Mouse (Mus musculus): ENCODE data around the gene Eif4g3.
"Not testable (repeated sequence)": the region's sequence is repeated elsewhere in the genome, so short reads cannot be mapped to it uniquely, and the experiment has no call there.

The Eif4g3 gene

DNA sequence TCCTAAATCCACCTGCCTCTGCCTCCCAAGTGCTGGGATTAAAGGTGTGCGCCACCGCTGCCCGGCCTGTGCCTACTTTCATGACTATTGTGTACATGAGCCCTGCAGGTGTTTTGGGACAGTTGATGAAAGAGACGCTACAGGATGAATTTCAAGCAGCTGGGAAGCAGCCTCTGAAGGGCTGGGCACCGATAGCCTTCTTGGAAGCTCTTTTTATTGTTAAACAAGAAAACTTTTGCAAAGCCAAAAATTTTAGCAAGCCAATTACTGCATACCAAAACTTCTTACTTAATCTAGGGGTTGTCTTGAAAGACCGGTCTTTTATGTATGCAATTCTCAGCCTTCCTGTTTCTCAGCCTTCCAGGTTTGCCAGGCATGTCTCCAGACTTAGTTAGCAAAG lies 36.3 kb downstream of the Eif4g3 start:
- no peak for DNase-seq

DNA sequence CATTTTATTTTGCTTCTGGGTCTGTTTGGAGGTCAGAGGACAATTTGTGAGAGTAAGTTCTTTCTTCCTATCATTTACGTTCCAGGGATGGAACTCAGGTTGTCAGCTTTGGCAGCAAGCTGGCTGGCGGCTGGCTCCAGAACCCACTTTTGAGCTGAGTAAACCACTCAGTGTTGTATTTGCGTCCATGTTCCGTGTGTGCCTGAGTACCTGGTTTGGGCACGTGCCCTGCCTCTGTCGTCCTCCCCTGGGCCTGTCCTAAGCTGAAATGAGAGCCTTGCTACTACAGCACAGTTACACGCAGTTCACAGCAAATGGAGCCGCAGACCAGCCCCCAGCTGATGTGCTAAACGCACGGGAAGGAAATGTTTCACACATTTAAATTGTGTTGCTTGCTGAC lies 39.0 kb downstream of the Eif4g3 start:
- no peak for DNase-seq

DNA sequence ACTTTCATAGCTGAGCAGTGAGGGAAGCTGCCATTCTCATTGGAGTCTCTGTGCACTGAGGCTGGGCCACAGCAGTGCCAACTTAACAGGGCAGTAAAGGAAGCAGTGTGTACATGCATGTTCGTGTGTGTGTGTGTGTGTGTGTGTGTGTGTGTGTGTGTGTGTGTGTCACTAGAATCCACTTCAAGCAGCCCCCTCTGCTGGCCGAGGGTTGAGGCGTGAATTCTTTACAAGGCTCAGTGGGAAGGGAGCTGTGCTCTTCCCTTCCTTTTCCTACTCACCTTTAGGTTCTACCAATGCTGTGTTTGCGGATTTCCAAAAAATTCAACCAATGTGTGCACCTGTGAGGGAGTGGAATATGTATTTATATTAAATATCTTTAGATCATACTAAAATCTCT lies 41.0 kb downstream of the Eif4g3 start:
- DNase-seq: peak; percentile 37 to 57

DNA sequence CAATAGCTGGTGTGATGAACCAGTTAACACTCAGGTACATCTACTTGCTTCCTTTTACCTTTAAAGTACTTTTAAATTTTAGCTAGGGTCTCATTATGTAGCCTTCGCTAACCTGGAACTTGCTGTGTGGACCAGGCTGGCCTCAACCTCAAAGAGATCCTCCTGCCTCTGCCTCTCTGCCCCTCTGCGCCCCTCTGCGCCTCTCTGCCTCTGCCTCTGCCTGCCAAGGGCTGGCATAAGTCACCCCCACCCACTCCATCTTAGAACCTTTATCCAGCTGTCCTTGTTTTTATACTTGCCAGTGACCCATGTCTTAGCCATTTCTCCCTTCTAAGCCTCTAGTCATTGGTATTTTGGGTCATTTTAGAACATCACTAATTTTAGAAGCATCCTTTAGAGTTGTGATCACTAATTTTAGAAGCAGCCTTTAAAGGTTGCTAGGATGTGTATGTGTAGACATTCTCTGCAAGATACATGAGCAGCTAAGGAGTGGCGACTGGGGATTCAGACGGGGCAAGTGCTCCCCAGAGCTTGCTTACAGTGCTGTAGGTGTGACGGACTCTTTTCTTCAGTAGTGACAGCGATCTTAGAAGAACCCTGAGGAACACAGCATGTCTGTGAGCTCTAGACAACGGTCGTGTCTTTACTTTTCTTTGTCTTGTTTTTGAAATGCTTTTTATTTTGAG lies 42.8 kb downstream of the Eif4g3 start:
- no peak for DNase-seq

DNA sequence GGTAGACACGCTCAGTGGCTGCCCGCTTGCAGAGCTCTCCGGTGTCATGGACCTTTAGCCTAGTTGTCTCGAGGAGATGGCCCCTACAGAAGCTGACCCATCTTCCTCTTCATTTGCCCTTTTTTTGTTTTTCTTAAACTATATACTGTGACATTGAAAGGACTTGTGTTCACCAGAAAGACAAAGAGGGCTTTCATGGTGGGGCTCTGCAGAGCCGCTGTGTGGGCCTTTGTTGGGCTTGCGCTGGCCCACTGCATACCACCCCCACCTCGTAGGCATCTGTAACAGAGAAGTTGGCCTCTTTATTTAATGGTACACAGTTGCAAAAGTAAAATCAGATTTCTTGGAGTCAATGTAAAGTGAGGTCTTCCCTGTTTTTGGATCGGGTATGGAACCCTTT lies 44.3 kb downstream of the Eif4g3 start:
- DNase-seq: no peak

DNA sequence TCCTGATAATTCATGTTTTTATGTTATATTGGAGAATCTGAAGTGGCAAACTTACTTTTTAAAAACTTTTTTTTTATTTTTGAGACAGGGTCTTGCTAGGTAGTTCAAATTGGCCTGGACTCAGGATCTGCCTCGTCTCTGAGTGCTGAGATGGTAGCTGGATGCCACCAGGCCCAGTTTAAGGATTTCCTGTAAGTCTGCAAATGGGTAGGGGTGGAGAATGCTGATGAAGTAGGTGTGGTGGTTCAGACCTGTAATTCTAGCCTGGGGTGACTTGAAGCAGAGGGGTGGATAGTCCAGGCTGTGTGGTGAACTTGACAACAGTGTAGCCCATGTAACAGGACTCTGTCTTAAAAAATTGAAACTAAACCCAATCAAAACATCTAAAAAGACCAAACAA lies 45.1 kb downstream of the Eif4g3 start:
- no peak for DNase-seq

DNA sequence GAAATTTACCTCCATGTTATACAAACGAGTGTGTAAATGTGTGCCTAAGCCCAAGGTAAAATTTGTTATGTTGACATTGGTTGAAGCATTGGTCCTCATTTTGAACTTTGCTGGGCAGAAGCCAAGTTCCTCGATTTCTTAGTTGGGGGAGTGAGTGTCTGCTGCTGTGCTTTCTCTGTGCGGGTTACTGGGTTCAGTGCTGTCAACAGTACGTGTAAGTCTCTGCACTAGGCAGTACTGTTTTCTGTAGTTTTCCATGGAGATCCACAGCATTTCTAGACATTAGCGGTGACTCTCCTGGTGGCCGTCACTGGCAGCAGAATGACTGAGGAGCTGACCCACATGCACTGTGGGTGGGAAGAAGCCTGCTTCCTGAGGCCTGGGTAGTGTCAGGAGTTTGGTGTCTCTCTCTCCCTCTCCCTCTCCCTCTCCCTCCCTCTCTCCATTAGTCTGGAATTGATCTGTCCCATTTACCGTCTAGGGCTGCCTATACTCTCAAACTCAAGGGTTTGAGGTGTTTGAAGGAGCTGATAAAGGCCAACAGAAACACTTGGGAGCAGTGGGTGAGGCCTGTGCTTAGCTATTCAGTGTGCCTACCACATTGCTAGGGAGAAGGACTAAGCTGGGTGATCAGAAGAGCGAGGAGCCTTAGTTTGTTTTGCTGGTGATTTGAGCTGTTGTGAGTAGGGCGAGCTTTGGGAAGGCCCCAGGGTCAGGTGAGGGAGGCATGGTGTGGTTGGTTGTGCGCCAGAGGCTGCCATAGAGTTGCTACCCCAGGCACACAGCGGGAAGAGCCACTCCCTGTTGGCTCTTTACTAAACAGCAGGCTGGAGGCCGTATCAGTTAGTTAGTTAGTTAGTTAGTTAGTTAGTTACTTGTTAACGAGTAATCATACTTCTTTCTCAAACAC lies 45.8 kb downstream of the Eif4g3 start:
- peak in 1 of 2 experiments; percentile 27 for DNase-seq

DNA sequence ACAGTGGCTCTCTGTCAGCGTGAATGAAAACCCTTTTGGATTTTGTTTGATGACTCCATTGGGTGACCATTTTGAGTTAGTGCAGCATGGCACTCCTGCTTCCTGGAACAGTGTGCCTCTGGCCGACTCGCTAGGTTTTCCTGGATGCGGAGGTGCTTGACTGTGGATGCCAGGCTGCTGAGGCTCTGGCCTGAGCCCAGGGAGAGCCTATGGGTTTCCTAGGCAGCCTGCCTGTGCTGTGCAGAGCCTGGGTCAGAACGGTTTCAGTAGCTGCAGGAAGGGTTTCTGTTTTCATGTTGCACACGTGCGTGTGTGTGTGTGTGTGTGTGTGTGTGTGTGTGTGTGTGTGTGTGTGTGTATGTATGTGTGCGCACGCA lies 46.4 kb downstream of the Eif4g3 start:
- no peak for DNase-seq

DNA sequence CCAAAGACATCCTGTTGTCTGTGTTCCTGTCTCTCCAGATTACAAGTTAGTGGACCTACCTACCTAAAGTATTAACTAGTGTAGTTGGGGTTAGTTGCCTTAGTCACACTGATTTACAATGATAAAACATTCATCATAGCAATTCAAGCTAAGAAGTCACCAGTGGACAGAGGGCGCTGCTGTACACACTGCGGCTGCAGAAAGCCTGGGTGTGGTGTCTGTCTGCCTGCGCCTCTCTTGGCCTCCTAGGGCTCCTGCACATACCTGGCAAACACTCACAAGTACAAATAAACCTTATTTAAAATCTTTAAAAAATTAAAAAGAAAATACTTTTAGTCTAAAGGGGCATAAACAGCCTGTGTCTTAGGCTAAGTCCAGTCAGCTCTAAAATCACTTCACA lies 47.8 kb downstream of the Eif4g3 start:
- DNase-seq: no peak

DNA sequence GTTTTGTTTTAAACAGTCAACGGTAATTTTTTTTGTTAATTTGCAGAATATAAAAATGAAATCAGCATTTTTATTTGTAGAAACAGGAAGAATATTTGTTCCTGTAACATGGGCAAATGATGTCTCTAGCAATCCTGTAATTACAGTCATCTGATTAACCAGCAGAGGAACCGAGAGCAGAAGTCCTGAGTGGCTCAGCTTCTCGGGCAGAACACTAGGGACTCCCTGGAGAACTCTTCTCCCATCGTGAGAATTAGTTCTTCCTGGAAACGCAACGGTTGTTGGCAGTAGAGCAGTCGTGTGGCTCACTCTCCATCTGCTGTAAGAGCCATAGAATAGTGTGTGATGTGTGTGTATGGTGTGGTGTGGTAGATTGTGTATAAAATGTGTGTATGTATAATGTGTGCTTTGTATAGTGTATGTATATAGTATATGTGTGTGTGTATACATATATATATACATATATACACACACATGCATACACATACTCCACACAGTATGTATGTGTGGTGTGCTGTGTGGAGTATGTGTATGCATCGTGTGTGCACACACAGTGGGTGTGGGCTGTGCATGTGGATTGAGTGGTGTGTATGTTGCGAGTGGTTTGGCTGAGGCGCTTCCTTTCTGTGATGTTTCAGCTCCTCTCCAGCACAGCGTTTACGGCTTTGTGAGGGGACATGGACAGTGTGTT lies 48.9 kb downstream of the Eif4g3 start:
- no peak for DNase-seq

DNA sequence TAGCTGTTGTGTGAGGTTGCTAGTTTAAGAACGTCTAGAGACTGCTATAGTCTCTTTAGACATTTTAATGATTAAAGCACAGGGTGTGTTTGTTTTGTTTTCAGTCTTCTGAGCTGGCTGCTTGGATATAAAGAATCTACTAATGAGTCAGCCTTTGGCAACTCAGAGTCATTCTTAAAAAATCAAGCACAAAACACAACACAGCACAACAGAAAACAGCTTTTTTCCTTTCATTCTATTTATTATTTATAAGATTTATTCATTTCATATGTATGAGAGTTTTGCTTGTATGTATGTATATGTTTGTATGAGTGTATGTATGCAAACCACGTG lies 49.4 kb downstream of the Eif4g3 start:
- DNase-seq: no peak

DNA sequence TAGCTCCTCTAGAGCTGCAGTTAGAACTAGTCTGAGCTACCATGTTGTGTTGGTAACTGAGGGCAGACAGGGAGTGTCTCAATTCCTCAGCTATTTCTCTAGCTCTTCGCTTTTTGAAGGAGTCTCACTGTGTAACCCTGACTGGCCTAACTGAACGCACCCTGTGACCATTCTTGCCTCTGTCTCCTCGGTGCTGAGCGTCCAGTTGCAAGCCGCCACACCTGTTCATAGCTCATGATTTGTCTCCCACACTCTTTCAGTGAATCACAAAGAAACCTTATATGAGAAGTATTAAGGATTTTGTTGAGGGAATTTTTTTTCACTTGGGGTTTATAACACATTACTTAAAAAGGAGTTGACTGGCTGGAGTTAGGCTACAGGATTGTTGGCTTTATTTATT lies 49.8 kb downstream of the Eif4g3 start:
- no peak for DNase-seq

DNA sequence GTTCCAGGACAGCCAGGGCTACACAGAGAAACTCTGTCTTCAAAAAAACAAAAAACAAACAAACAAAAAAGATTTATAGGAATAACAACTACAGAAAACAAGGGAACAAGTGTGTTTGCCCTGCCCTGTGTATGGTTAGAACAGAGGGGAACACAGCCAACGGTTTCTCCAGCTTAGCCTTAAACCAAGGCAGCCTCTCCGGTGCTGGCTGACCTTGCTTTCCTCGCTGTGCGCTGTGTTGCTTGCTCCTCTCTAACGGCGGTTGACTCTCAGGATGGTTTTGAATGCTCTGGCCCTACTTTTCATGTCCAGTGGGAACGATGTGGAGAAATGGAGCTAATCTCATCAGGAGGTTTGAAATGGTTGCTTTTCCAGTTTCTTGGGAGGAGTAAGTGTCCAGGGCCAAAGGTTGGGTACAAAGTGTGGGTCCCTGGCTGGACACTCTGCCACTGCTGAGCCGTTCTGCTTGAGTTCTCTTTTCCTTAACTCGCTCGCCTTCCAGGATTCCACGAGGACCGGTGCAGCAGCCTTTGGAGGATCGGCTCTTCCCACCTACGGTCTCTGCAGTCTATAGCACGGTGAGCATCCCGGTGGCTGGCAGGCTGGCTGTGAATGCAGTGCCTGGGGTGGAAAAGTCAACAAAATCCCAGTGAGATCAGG lies 52.1 kb downstream of the Eif4g3 start:
- peak in 1 of 2 experiments; percentile 49 for DNase-seq

DNA sequence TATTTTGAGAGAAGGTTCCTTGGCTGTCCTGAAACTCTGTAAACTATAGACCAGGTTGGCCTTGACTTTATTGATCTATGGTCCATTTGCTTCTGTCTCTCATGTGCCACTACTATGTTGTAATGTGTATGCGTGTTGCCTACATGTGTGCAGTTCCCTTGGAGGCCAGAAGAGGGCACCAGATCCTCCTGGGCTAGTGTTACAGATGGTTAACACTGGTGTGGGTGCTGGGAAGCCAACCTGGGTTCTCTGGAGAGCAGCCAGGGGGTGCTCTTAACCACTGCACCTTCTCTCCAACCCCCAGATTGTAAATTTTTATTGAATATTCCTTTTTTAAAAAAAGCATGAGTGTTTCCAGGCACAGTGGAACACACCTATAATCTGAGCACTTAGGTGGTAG lies 53.0 kb downstream of the Eif4g3 start:
- no peak for DNase-seq

DNA sequence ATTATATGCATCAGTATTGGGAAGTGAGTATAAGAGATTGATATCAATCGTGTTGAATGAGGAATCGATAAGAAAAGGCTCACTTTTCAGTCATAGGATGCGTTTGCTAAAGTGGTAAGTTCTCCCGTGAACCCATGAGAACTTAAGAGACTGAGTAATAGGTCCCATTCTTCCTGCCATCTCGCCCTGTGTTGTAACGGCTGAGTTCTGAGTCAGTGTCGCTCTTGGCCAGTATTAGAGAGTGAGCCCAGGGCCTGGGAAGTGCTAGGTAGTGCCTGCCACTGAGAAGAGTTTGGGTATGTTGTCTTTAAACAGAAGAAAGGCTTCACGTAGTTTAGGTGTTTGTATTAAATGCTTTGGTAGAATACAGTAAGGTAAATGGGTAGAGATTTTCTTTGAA lies 53.5 kb downstream of the Eif4g3 start:
- DNase-seq: no peak

DNA sequence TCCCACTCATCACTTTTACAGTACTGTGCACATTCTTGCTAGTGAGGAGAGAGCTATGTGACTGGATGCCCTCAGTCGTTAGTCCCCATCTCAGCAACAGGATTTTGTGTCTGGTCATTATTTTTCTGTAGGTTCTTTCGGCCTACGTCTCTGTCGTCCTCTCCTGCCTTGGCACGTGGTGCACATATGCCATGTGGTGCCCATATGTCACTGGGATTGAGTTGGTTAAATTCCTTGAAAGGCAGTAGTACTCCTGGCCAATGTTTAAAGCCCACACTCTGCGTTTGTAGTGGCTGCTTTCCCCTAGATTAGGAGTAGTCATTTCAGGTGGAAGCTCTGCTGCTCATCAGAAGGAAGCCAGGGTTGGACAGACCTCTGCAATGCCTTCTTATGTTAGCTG lies 56.7 kb downstream of the Eif4g3 start:
- no peak for DNase-seq

DNA sequence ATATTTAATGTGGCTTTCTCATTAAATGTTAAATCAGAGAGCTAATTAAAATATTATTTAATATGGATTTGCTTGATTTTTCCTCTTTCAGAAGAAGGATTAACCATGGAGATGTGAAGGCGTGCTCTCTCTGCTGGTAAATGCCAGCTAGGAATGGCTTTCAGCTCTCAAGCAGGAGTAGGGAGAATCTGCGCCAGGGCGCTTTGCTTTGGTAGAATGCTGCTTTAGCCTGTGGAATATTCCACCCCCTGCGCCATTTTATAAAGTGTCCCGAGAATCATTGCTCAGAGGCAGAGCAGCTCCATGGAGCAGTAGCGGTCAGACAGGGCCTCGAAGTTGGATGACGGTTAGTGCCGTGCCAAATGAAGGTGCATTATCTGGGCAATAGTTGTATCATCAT lies 58.7 kb downstream of the Eif4g3 start:
- DNase-seq: no peak

DNA sequence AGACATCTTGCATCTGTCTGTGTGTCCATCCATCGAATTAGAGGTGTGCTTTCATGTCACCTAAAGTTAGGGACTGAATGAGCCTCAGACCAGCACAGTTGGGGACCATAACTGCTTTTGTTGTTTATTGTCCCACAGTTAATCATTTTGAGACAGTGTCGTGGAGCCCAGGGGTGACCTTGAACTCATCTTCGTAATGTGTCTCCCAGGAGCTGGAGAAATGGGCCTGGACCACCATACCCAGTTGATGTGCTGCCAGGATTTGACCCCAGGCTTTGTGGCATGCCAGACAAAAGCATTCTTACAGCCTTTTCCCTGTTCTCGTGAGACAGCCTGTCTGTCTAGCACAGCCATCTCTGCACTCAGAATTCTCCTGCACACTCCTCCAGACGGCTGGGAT lies 63.8 kb downstream of the Eif4g3 start:
- DNase-seq: no peak

DNA sequence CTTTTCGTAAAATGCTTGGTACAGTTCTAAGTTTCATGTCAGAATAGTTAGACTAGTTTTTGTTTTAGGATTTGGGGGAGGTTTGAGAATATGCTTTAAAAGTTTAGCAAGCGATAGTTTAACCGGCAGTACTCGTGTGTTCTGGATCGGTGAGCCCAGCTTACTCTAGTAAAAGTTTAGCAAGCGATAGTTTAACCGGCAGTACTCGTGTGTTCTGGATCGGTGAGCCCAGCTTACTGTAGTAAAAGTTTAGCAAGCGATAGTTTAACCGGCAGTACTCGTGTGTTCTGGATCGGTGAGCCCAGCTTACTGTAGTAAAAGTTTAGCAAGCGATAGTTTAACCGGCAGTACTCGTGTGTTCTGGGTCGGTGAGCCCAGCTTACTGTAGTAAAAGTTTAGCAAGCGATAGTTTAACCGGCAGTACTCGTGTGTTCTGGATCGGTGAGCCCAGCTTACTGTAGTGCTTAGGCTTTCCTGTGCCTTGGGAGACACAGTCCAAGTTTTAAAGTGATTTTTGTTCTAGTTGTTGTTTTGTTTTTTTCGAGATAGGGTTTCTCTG lies 64.5 kb downstream of the Eif4g3 start:
- DNase-seq: not testable (repeated sequence)

DNA sequence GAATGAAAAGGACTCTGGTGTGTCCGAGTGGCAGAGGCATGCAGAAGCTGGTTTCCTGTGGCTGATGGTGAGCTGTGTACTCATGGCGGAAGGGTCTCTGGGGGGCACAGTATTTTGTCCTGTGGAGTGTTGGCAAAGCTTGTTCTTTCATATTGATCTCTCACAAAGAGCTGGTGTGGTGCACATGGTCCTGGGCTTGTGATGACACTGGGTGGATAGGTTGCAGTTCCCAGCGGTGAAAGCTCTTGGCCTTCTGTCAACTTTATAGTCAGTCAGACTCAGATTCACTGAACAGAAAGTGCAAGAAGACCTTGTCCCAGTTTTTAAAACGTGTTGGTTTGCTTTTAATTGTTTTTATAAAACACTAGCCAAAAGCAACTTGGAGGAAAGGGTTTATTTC lies 68.3 kb downstream of the Eif4g3 start:
- no peak for DNase-seq

DNA sequence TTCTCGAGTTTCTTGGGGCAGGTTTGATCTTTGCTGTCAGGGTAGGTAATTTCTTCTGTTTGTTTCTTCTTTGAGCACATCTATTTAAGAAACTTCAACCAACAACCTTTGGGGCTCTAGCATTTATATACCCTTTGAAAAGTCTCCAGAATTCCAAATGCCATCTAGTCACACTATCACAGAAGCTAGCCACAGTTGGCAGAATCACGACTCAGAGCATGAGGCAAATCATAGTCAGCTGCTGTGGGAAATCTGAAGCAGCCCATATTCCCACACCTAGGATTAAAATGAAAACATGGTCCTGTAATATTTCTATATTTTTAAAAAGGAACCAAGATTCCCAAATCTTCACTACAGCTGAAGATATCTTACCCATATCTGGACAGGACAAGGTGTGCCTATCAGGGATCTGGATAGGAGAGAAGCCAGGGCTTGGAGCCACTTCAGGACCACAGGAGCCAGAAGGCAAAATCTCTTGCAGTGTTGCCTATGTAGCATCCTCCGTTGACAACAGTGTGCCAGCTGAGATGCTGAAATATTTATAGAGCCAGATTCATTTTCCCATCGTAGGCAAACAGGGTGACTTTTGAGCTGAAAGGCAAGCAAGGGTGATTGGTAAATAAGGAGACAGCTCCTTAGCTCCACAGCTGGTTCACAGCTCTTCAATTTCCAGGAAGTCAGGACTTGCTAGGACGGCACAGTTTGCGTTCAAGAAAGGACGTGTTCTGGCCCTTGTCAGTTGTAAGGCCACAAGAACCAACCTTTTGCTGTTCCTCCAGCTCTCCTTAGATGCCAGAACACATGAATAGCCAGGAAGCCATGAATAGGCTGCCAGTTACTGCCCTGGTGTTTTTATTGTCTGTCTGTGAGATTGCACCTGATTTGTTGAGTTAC lies 70.8 kb downstream of the Eif4g3 start:
- no peak for DNase-seq
